Mouse (Mus musculus) MEL (cell line): ENCODE results near the gene Fem1b. TPM values are rescaled to one million over a fixed set of nuclear protein-coding genes. Genes with fewer than 3 reads are reported as not detected.

ENCODE experiments used
- DNase-seq: peaks from one replicate; pipeline ENCODE4 v3.0.0; 2011; ENCODE audit warnings: low read depth, low spot score
- H3K27ac ChIP-seq: 2 replicates; pipeline ENCODE4 v1.5.1; 2012; ENCODE audit warnings: low read depth, mild to moderate bottlenecking, control low read depth, low read length, moderate library complexity; ENCODE audit not compliant: control insufficient read depth
- H3K27me3 ChIP-seq, 2 experiments: fragments of 150-350 bp in 1 of 2; sonication (generic) in 1 of 2; 2 replicates each; pipeline ENCODE4 v1.6.1; 2012; ENCODE audit warnings: low read length in 2 of 2, mild to moderate bottlenecking in 2 of 2, improper control_type of control experiment in 1 of 2, moderate library complexity in 1 of 2; ENCODE audit not compliant: insufficient read depth in 2 of 2, control insufficient read depth in 1 of 2
- H3K36me3 ChIP-seq, 2 experiments: 2 replicates each; pipeline ENCODE4 v1.6.1; 2012 to 2014; ENCODE audit warnings: low read length in 2 of 2, improper control_type of control experiment in 1 of 2, inconsistent platforms in 1 of 2, mild to moderate bottlenecking in 1 of 2; ENCODE audit not compliant: insufficient read depth in 2 of 2, control insufficient read depth in 1 of 2
- H3K4me1 ChIP-seq, 2 experiments: fragments of 150-350 bp in 1 of 2; sonication (generic) in 1 of 2; 2 replicates each; pipeline ENCODE4 v1.6.1; 2012; ENCODE audit warnings: low read length in 2 of 2, improper control_type of control experiment in 1 of 2, mild to moderate bottlenecking in 1 of 2; ENCODE audit not compliant: insufficient read depth in 2 of 2, control insufficient read depth in 1 of 2
- H3K4me3 ChIP-seq, 2 experiments: fragments of 150-350 bp in 1 of 2; sonication (generic) in 1 of 2; 2 replicates each; pipeline ENCODE4 v1.5.1; 2012; ENCODE audit warnings: low read depth in 2 of 2, low read length in 2 of 2, mild to moderate bottlenecking in 2 of 2, moderate library complexity in 2 of 2, control low read depth in 1 of 2, improper control_type of control experiment in 1 of 2; ENCODE audit not compliant: control insufficient read depth in 1 of 2, insufficient read depth in 1 of 2
- H3K79me2 ChIP-seq: 2 replicates; pipeline ENCODE4 v1.6.1; 2012; ENCODE audit warnings: mild to moderate bottlenecking, low read length, moderate library complexity; ENCODE audit not compliant: control insufficient read depth, poor library complexity, insufficient read depth
- H3K9ac ChIP-seq: 2 replicates; pipeline ENCODE4 v1.6.1; 2012; ENCODE audit warnings: low read depth, mild to moderate bottlenecking, control low read depth, low read length, moderate library complexity; ENCODE audit not compliant: control insufficient read depth, poor library complexity, severe bottlenecking
- H3K9me3 ChIP-seq: fragments of 150-350 bp; sonication (generic); replicated peaks from 2 replicates; pipeline ENCODE4 v1.6.1; 2012; ENCODE audit warnings: mild to moderate bottlenecking, low read length, improper control_type of control experiment, moderate library complexity; ENCODE audit not compliant: insufficient read depth
- CHD1 ChIP-seq: IDR thresholded peaks from 2 replicates; pipeline ENCODE4 v1.6.1; 2012; ENCODE audit warnings: low read depth, mild to moderate bottlenecking, inconsistent platforms, low read length, improper control_type of control experiment
- CHD2 ChIP-seq: IDR thresholded peaks from 2 replicates; pipeline ENCODE4 v1.6.1; 2011; ENCODE audit warnings: low read length, improper control_type of control experiment
- CTCF ChIP-seq, 3 experiments: IDR thresholded peaks in 2 of 3; conservative IDR thresholded peaks in 1 of 3; 2 replicates each; pipeline ENCODE4 v1.5.1; 2011 to 2012; ENCODE audit warnings: low read length in 3 of 3, low read depth in 2 of 3, mild to moderate bottlenecking in 2 of 3, improper control_type of control experiment in 1 of 3, inconsistent platforms in 1 of 3, mixed read lengths in 1 of 3, moderate library complexity in 1 of 3; ENCODE audit not compliant: control insufficient read depth in 1 of 3, insufficient read depth in 1 of 3, poor library complexity in 1 of 3, severe bottlenecking in 1 of 3
- E2F4 ChIP-seq: IDR thresholded peaks from 2 replicates; pipeline ENCODE4 v1.6.1; 2011; ENCODE audit warnings: low read depth, low read length, improper control_type of control experiment, borderline replicate concordance
- ETS1 ChIP-seq: IDR thresholded peaks from 2 replicates; pipeline ENCODE4 v1.6.1; 2012; ENCODE audit warnings: low read depth, mild to moderate bottlenecking, inconsistent platforms, low read length, improper control_type of control experiment, moderate library complexity
- HCFC1 ChIP-seq: IDR thresholded peaks from 2 replicates; pipeline ENCODE4 v1.6.1; 2012; ENCODE audit warnings: low read depth, mild to moderate bottlenecking, inconsistent platforms, low read length, improper control_type of control experiment, moderate library complexity
- MAX ChIP-seq: IDR thresholded peaks from 2 replicates; pipeline ENCODE4 v1.6.1; 2011; ENCODE audit warnings: low read length, improper control_type of control experiment
- MAZ ChIP-seq: IDR thresholded peaks from 2 replicates; pipeline ENCODE4 v1.6.1; 2012; ENCODE audit warnings: low read depth, mild to moderate bottlenecking, inconsistent platforms, low read length, improper control_type of control experiment
- MEF2A ChIP-seq: IDR thresholded peaks from 2 replicates; pipeline ENCODE4 v1.6.1; 2014; ENCODE audit warnings: low read depth, mild to moderate bottlenecking, inconsistent platforms, low read length, improper control_type of control experiment; ENCODE audit not compliant: poor library complexity, insufficient replicate concordance, severe bottlenecking; ENCODE audit errors: extremely low read depth
- MXI1 ChIP-seq: IDR thresholded peaks from 2 replicates; pipeline ENCODE4 v1.6.1; 2011; ENCODE audit warnings: mild to moderate bottlenecking, low read depth, low read length, improper control_type of control experiment
- MYC ChIP-seq: IDR thresholded peaks from 2 replicates; pipeline ENCODE4 v1.6.1; 2011; ENCODE audit warnings: low read depth, mild to moderate bottlenecking, low read length, improper control_type of control experiment, moderate library complexity
- NELFE ChIP-seq: IDR thresholded peaks from 2 replicates; pipeline ENCODE4 v1.6.1; 2011; ENCODE audit warnings: low read depth, low read length, improper control_type of control experiment
- NRF1 ChIP-seq: IDR thresholded peaks from 2 replicates; pipeline ENCODE4 v1.6.1; 2014; ENCODE audit warnings: low read depth, mild to moderate bottlenecking, inconsistent platforms, low read length, improper control_type of control experiment, moderate library complexity; ENCODE audit not compliant: poor library complexity, insufficient read depth, severe bottlenecking
- POLR2A ChIP-seq, 2 experiments: IDR thresholded peaks; 2 replicates each; pipeline ENCODE4 v1.6.1; 2011 to 2012; ENCODE audit warnings: low read length in 2 of 2, mild to moderate bottlenecking in 2 of 2, control low read depth in 1 of 2, improper control_type of control experiment in 1 of 2, low read depth in 1 of 2, moderate library complexity in 1 of 2; ENCODE audit not compliant: control insufficient read depth in 1 of 2, insufficient read depth in 1 of 2, poor library complexity in 1 of 2
- POLR2AphosphoS2 ChIP-seq: IDR thresholded peaks from 2 replicates; pipeline ENCODE4 v1.6.1; 2011; ENCODE audit warnings: low read length, improper control_type of control experiment
- SIN3A ChIP-seq: IDR thresholded peaks from 2 replicates; pipeline ENCODE4 v1.6.1; 2012; ENCODE audit warnings: low read length, improper control_type of control experiment, inconsistent platforms
- TBP ChIP-seq: IDR thresholded peaks from 2 replicates; pipeline ENCODE4 v1.8.0; 2011; ENCODE audit warnings: low read depth, low read length, improper control_type of control experiment
- TCF12 ChIP-seq: IDR thresholded peaks from 2 replicates; pipeline ENCODE4 v1.6.1; 2014; ENCODE audit warnings: low read depth, mild to moderate bottlenecking, inconsistent platforms, low read length, improper control_type of control experiment, moderate library complexity
- UBTF ChIP-seq: IDR thresholded peaks from 2 replicates; pipeline ENCODE4 v1.6.1; 2012; ENCODE audit warnings: low read depth, mild to moderate bottlenecking, inconsistent platforms, low read length, improper control_type of control experiment, moderate library complexity, borderline replicate concordance; ENCODE audit not compliant: insufficient read depth
- USF1 ChIP-seq: IDR thresholded peaks from 2 replicates; pipeline ENCODE4 v1.6.1; 2014; ENCODE audit warnings: low read depth, mild to moderate bottlenecking, inconsistent platforms, low read length, improper control_type of control experiment, moderate library complexity
- ZKSCAN1 ChIP-seq: IDR thresholded peaks from 2 replicates; pipeline ENCODE4 v1.6.1; 2012; ENCODE audit warnings: low read depth, mild to moderate bottlenecking, inconsistent platforms, low read length, improper control_type of control experiment, moderate library complexity
- ZMIZ1 ChIP-seq: IDR thresholded peaks from 2 replicates; pipeline ENCODE4 v1.6.1; 2012; ENCODE audit warnings: low read depth, mild to moderate bottlenecking, inconsistent platforms, low read length, improper control_type of control experiment, moderate library complexity
- ZNF384 ChIP-seq: IDR thresholded peaks from 2 replicates; pipeline ENCODE4 v1.6.1; 2012; ENCODE audit warnings: low read depth, mild to moderate bottlenecking, inconsistent platforms, low read length, improper control_type of control experiment
- polyA plus RNA-seq, 2 experiments: library from polyadenylated mRNA; stranded (reverse) in 1 of 2; unstranded in 1 of 2; fragments of >175 nt in 1 of 2; fragments of >200 nt in 1 of 2; gene quantifications; 2 replicates each; pipeline versions ENCODE4 v1.2.1 to v1.2.4; 2012; ENCODE audit warnings: low replicate concordance in 2 of 2, low read depth in 1 of 2; ENCODE audit not compliant: insufficient read length in 2 of 2, insufficient read depth in 1 of 2, missing spikeins in 1 of 2
- total RNA-seq: library from RNA; depleted of rRNA; stranded (reverse); fragments of 300-350 nt; gene quantifications from 2 replicates; pipeline ENCODE4 v1.2.3, GENCODE M21; 2012

Gene Fem1b
- total and polyA plus RNA-seq, 3 experiments = 38.2 to 99.4 (median 50.5) TPM

DNA sequence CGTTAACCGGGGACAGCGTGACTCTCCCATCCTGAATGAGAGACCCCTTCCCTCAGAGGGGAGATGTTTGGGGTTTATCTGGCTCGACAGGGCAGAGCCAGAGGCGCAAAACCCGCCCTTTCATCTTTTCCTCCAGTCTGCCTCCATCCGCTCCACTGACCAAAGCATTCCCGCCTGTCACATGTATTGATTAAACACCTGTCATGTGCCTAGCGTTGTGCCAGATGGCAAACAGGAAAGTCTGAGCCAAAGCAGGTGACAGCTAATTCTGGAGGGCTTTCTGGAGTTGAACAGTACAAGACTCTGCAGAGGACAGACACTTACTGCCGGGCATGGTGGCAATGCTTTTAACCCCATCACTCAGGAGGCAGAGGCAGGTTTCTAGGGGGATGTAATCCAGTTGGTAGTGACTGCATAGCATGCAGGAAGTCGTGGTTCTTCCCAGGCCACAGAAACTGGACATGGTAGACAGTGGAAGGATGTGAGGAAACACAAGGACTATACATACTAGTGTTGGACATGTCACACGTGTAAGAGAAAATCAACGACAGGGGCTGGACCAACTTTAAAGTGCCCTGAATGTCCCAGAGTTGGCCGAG is 27.5 kb upstream of the Fem1b start:
- Histone ChIP-seq H3K9ac (peak overlapping the region; percentile 97), H3K4me3 (peak overlapping the region; percentile 69 to 71), H3K79me2 (peaks cover 9% of the 10 kb centered on the region), H3K27ac (peak overlapping the region; percentile 66), H3K36me3 (peaks cover 0 to 8% of the 10 kb centered on the region in 2 experiments; a peak in 2 of 4 replicates), H3K27me3 (no peaks in the 10 kb centered on the region), H3K9me3 (no peaks in the 10 kb centered on the region), H3K4me1 (peaks cover 3 to 22% of the 10 kb centered on the region in 2 experiments)
- TF ChIP-seq UBTF = no peak
- TF ChIP-seq E2F4 = no peak
- TF ChIP-seq MYC = peak; percentile 35; the same call in 1 of the 2 replicates
- TF ChIP-seq MXI1 = peak; percentile 65
- no peak for TF ChIP-seq ZNF384
- TF ChIP-seq CHD2 = no peak
- TF ChIP-seq USF1 = 0 out of 2 replicates have a peak, but pooled peaks have one; percentile 6
- TF ChIP-seq ZKSCAN1 = no peak
- TF ChIP-seq CTCF (IDR thresholded peaks at IDR 0.05 in 2 of 3, conservative IDR thresholded peaks at IDR 0.05 in 1 of 3; ENCODE audit: control insufficient read depth in 1 of 3, insufficient read depth in 1 of 3, low read depth in 2 of 3, low read length in 3 of 3, poor library complexity in 1 of 3, severe bottlenecking in 1 of 3) = no peak
- peak; percentile 9; the same call in 1 of the 2 replicates for TF ChIP-seq MAX
- DNase-seq = peak; percentile 46

DNA sequence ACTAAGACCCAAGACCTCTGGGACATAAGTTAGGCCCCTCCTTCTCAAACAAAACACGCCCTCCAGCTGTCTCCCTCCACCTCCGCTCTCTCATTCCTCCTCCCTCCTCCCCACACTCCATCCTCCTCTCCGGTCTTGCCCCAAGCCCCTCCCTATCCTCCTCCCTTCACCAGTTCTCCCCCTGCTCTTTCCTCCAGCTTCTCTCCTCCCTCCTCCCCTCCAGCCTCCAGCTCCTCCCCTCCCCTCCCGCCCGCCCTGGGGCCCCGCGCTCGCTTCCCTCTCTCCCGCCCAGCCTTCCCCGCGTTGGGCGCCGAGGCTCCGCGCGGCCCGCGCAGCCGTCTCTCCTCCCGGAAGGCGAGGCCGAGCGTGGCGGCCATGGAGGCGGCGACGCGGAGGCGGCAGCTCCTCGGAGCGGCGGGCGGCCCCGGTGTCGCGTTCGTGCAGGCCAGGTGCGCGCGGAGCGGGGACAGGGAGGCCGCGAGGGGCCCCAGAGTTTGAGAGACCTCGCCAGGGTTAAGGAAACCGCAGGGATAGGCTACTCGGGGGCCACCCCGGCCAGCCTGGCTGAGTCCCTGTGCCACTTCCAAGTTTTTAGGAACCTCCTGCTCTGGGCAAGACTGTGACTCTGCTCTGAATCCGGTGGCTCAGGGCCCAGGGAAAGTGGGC is 26.9 kb upstream of the Fem1b start, which contains the start of gene Cln6:
Cln6 (plus strand) TSS at position 280 of the 666 bp plus-strand sequence.
- H3K9me3 ChIP-seq = no peaks in the 10 kb centered on the region
- peaks cover 0 to 8% of the 10 kb centered on the region in 2 experiments; a peak in 2 of 4 replicates for H3K36me3 ChIP-seq
- peaks cover 9% of the 10 kb centered on the region for H3K79me2 ChIP-seq
- peak within 1 kb of the TSS; percentile 69 to 71 for H3K4me3 ChIP-seq
- peaks cover 3 to 22% of the 10 kb centered on the region in 2 experiments for H3K4me1 ChIP-seq
- H3K9ac ChIP-seq = peak within 1 kb of the TSS; percentile 97
- TF ChIP-seq TBP (0 out of 2 replicates have a peak, but pooled peaks have one; percentile 47), HCFC1 (peak; percentile 12; the same call in 1 of the 2 replicates), E2F4 (no peak), MEF2A (no peak), MAZ (peak; percentile 90; the same call in 1 of the 2 replicates), UBTF (peak; percentile 83; the same call in 1 of the 2 replicates), MAX (peak; percentile 38; the same call in 1 of the 2 replicates), POLR2AphosphoS2 (no peak), SIN3A (peak; percentile 45; the same call in 1 of the 2 replicates), CHD1 (no peak), MXI1 (peak; percentile 29; the same call in 1 of the 2 replicates), ZMIZ1 (peak; percentile 66), NELFE (peak; percentile 67), ETS1 (0 out of 2 replicates have a peak, but pooled peaks have one; percentile 24), TCF12 (no peak), NRF1 (peak; percentile 42; the same call in 1 of the 2 replicates), POLR2A (IDR thresholded peaks at IDR 0.05; ENCODE audit: control insufficient read depth in 1 of 2, insufficient read depth in 1 of 2, low read depth in 1 of 2, low read length in 2 of 2, poor library complexity in 1 of 2) (peak; percentile 56 to 89), USF1 (no peak)
- TF ChIP-seq, all 39 proteins: peak for 12
- peak; percentile 98 for DNase-seq
- Histone ChIP-seq H3K27ac (peak within 1 kb of the TSS; percentile 66), H3K27me3 (no peaks in the 10 kb centered on the region)
